Mouse (Mus musculus): ENCODE data around the gene Dnaja1. TPM values are rescaled to one million over a fixed set of nuclear protein-coding genes. Genes with fewer than 3 reads are reported as not detected.

Dnaja1 gene
- polyA plus RNA-seq, 1 experiment from 2014 or later, result 635 TPM

MicroRNA genes within 50 kb of the gene (microRNA counts, 519-probe panel; counts per million panel counts)
- not detected for microRNA mmu-miR-207

Small RNAs within 50 kb of the gene (microRNA-seq; reads per million reads assigned to microRNA genes)
- gene Mir207, result 0.65 reads per million

Other genes starting within 250 kb of the Dnaja1 start
- gene Tmem215, start 250.0 kb upstream of the Dnaja1 start, polyA plus RNA-seq (2014; fragmentation: Nextera tagmentation; extraction: Ambion mirVana), result 0.67 and 1.5 TPM in 2 replicates
- 40.3 and 42.1 TPM in 2 replicates for gene Aptx, start 19.0 kb upstream of the Dnaja1 start, polyA plus RNA-seq (2014; fragmentation: Nextera tagmentation; extraction: Ambion mirVana)
- 120 and 122 TPM in 2 replicates for gene Smu1, start 35.8 kb downstream of the Dnaja1 start, polyA plus RNA-seq (2014; fragmentation: Nextera tagmentation; extraction: Ambion mirVana)
- 8.2 and 9.1 TPM in 2 replicates for gene B4galt1, start 131.9 kb downstream of the Dnaja1 start, polyA plus RNA-seq (2014; fragmentation: Nextera tagmentation; extraction: Ambion mirVana)
- gene Spink4, start 197.9 kb downstream of the Dnaja1 start, polyA plus RNA-seq (2014; fragmentation: Nextera tagmentation; extraction: Ambion mirVana), result not detected in 2 replicates
- 207 and 215 TPM in 2 replicates for gene Bag1, start 226.1 kb downstream of the Dnaja1 start, polyA plus RNA-seq (2014; fragmentation: Nextera tagmentation; extraction: Ambion mirVana)
- 147 and 156 TPM in 2 replicates for gene Chmp5, start 226.3 kb downstream of the Dnaja1 start, polyA plus RNA-seq (2014; fragmentation: Nextera tagmentation; extraction: Ambion mirVana)
- gene Nfx1, start 248.8 kb downstream of the Dnaja1 start, polyA plus RNA-seq (2014; fragmentation: Nextera tagmentation; extraction: Ambion mirVana), result 99.1 and 99.7 TPM in 2 replicates